Mouse (Mus musculus): Measurements from ENCODE around the gene Vav3.

DNA sequence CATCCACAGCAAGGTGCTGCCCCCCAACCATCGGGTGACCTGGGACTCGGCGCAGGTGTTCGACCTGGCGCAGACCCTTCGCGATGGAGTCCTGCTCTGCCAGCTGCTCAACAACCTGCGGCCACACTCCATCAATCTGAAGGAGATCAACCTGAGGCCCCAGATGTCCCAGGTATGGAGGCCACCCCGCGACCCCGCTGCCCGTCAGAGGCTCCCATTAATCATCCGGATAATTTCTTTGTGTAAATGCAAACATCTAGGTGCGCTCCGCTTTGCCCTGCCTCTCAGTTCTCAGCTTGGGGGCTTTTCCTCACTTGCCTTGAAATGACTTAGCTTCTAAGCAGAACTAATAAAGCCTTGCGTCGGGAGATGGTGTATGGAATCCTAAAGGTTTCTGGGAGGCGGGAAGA is 623 bp downstream of the Vav3 start:
- TF ChIP-seq CTCF (IDR thresholded peaks at IDR 0.05; ENCODE audit: extremely low read depth, insufficient read depth, insufficient read length, insufficient replicate concordance) (no peak), POLR2A (IDR thresholded peaks at IDR 0.05; ENCODE audit: low read depth, low read length) (no peak)
